Mouse (Mus musculus): Measurements from ENCODE around the gene Adm.
"Not testable (repeated sequence)": the region's sequence is repeated elsewhere in the genome, so short reads cannot be mapped to it uniquely, and the experiment has no call there.

The Adm gene

GRCm38 (mm10) chr7:110628611-110629354 lies 1.3 kb downstream of the Adm start:
- no peak for DNase-seq (ENCODE audit: low spot score in 2 of 2)

- peak; percentile 87 for DNase-seq (ENCODE audit: low spot score in 2 of 2)
These were observed 2.6 kb downstream of the Adm start for GRCm38 (mm10) chr7:110629892-110630666.

- no peak for DNase-seq (ENCODE audit: low spot score in 2 of 2)
These were observed 3.9 kb downstream of the Adm start for GRCm38 (mm10) chr7:110631136-110631888.

GRCm38 (mm10) chr7:110635929-110636328 lies 8.5 kb downstream of the Adm start:
- DNase-seq (ENCODE audit: low spot score in 2 of 2) = no peak

GRCm38 (mm10) chr7:110636559-110636958 lies 9.1 kb downstream of the Adm start:
- DNase-seq (ENCODE audit: low spot score in 2 of 2) = no peak

- DNase-seq (ENCODE audit: low spot score in 2 of 2) = no peak
These were observed 11.0 kb downstream of the Adm start for GRCm38 (mm10) chr7:110638305-110639110.

GRCm38 (mm10) chr7:110639291-110639915 lies 11.9 kb downstream of the Adm start:
- no peak for DNase-seq (ENCODE audit: low spot score in 2 of 2)

- DNase-seq (ENCODE audit: low spot score in 2 of 2) = not testable (repeated sequence)
These were observed 12.5 kb downstream of the Adm start for GRCm38 (mm10) chr7:110639958-110640357.

- peak; percentile 63 to 69 for DNase-seq (ENCODE audit: low spot score in 2 of 2)
These were observed 17.9 kb downstream of the Adm start for GRCm38 (mm10) chr7:110645311-110645710.

GRCm38 (mm10) chr7:110645859-110646258 lies 18.4 kb downstream of the Adm start:
- no peak for DNase-seq (ENCODE audit: low spot score in 2 of 2)

GRCm38 (mm10) chr7:110646611-110647407 lies 19.3 kb downstream of the Adm start:
- DNase-seq (ENCODE audit: low spot score in 2 of 2) = no peak

- no peak for DNase-seq (ENCODE audit: low spot score in 2 of 2)
These were observed 20.3 kb downstream of the Adm start for GRCm38 (mm10) chr7:110647559-110648454.

- DNase-seq (ENCODE audit: low spot score in 2 of 2) = no peak
These were observed 21.1 kb downstream of the Adm start for GRCm38 (mm10) chr7:110648455-110649085.

GRCm38 (mm10) chr7:110649133-110649987 lies 21.9 kb downstream of the Adm start:
- DNase-seq (ENCODE audit: low spot score in 2 of 2) = no peak

GRCm38 (mm10) chr7:110650491-110650890 lies 23.0 kb downstream of the Adm start:
- no peak for DNase-seq (ENCODE audit: low spot score in 2 of 2)

GRCm38 (mm10) chr7:110651091-110651490 lies 23.6 kb downstream of the Adm start:
- no peak for DNase-seq (ENCODE audit: low spot score in 2 of 2)

GRCm38 (mm10) chr7:110655230-110655629 lies 27.8 kb downstream of the Adm start:
- DNase-seq (ENCODE audit: low spot score in 2 of 2) = no peak

GRCm38 (mm10) chr7:110655966-110656365 lies 28.5 kb downstream of the Adm start:
- no peak for DNase-seq (ENCODE audit: low spot score in 2 of 2)
